Mouse (Mus musculus) kidney, postnatal 14 days (tissue): ENCODE data around the gene Pde4b.
"Not testable (repeated sequence)": the region's sequence is repeated elsewhere in the genome, so short reads cannot be mapped to it uniquely, and the experiment has no call there.

Source experiments
- DNase-seq: peaks from one replicate; pipeline ENCODE4 v3.0.0; 2022; ENCODE audit warnings: mixed read lengths

Pde4b gene

DNA sequence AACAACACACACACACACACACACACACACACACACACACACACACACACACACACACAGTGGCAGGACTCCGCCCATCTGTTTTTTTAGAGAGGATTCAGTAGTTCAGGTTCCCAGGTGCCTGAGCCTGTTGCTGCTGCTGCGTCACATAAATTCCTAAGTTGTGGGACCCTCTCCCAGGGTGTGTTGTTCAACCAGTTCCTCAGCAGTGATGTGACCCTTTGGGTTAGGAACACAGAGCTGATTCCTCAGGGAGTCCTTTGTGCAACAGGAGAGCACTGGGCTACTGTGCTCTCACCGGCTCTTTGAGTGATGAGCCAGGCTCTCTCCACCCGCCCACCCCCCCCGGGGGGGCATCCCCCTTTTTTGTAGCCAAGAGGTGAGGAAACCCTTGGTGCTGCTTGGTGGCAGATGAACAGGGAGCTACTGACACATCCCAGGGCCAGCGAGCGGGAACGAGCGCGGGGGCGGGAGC is at the start of gene Pde4b:
Gene Pde4b, plus strand, starts transcription at position 453 of the 475 bp plus-strand sequence.
- DNase-seq, result no peak

GRCm38 (mm10) chr4:102040190-102040589 is 47.2 kb upstream of the Pde4b start:
- no peak for DNase-seq

DNA sequence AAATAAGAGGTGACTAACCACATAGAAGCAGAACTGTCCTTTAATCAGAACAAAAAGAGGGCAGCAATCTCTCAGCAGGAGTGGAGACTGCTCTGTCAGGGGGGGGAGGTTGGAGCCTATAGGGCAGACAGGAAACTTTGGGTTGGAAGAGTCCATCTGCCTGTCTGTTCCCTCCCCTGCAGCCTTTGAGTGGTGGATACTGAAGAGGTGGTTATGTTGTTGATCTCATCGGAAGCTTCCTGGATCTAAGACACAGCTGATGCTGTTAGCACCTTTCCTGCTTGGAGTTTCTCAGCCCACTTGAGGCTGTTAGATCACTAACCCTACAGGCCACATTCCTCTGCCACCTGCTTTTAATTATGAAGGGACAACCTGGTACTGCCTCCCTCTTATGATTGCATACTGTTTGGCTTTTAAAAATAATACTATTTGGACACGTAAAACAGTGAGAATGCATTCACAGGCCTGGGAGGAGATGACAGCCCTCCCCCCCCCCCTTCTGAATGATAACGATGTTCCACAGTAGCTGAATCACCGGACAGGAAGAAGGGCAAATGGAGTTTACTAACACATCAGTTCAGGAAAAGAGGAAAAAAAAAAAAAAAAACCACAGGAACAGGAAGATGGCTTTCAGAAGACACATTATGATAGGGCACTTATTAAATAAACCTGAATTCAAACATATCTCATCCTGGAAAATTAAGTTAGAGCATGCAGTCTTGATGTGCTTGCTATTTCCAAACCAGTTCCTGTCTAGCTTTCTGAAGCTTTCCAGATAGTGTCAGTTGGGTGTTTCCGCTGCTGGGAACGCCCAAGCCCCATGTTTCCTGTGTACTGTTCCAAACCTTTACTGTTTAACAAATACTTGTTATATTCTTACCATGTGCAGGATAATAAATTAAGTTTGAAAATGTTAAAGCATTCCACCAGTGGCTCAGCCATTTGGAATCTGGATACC is 41.9 kb upstream of the Pde4b start:
- peak; percentile 55 for DNase-seq

DNA sequence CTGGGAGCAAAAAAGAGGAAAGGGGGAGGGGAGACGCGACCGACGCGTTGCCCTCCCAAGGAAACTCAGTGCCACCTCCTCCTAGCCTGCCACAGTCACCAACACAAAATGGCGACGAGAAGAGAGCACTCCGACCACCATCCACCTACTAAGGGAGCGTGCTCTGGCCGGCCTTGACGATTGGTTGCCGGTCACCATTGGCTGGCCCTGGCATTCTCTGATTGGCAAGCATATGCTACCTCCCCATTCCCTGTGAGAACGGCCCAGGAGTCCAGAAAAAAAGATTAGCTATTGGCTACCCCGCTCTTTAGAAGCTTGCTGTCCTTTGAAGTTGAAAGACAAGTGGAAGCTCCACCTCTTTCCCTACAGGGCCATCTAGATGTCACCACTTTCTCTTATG is 38.0 kb upstream of the Pde4b start:
- not testable (repeated sequence) for DNase-seq

DNA sequence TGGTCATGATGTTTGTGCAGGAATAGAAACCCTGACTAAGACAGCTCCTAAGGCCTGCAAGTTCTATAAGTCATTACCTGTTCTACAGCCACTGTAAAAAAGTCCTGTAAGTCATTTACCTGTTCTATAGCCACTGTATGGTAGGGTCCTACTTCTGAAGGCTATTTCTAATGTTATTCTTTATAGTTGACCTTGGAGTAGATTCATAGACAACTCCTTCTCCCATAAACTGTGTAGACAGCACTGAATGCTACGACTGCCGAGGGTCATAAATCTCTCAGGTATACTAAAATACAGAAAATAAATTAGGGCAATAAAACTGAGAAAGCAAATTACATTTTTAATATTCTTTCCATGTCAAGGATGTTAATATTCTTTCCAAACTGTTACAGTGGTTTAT is 26.0 kb upstream of the Pde4b start:
- DNase-seq, result no peak

- DNase-seq, result no peak
These were observed 18.0 kb upstream of the Pde4b start for GRCm38 (mm10) chr4:102069314-102069713.

GRCm38 (mm10) chr4:102086336-102086735 is 1.0 kb upstream of the Pde4b start:
- DNase-seq, result no peak

GRCm38 (mm10) chr4:102087566-102088234 is 357 bp downstream of the Pde4b start:
- peak; percentile 3 for DNase-seq

DNA sequence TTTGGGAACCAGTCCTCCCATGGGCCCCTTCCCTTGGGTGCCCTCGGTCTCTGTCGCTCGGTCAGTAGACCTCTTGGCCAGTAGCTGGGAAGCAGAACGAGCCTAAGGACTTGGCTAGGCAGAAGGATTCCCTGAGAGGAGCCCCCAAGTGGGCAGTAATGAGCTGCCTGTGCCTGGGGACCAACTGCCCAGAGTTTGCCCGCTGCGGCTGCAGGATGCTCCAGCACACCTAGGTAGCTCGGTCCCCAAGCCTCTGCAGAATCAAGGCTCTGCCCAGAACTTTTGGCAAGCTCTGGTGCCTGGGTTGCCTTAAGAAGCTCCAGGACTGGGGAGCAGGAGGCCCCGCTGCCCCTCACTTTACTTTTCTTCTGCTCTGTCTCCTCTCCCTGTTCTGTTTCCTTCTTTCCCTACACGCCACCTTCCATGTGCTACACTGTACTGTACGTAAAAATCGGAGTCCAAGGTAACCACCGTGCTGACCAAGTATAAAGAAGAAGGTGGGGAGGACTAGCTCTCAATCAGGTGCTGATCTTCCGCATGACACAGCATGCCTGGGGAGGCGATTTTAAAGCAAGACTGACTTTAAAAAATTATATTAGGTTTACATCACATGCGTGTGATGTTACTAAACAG is 1.0 kb downstream of the Pde4b start:
- DNase-seq, result no peak

DNA sequence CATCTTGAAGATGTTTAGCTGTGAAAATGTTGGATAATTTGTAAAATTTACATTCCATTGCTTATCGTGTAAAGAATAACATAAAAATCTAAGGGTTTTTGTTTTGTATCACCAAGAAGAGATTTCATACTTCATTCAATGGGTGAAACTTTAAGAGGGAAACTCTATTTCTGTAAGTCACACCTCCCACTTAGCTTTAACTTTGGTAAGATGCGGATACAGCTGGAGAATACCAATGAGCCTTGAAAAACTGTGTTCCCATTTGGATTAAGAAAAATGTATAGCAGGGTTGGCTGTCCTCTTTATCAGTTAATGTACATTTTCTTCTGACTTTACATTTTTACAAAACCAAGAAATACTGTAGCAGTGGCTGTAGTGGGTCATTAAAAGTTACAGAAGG is 8.5 kb downstream of the Pde4b start:
- no peak for DNase-seq

DNA sequence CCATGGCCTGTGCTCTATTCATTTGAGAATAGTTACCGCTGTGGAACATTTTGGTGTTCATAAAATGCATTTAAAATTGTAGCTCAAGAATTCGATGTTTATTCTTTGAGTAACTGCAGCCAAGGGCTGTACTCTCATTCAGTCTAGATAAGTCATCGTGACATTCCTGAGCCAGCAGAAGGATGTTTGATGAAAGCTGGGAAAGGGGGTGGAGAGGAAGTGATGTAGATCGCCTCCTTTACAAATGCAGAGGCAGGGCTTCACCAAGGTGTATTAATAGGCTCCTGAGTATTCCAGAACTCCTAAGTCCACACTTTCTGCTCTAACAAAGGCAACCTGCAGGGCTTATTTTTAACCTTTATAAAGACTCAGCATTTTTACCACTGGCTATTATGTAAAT is 14.9 kb downstream of the Pde4b start:
- DNase-seq, result no peak

DNA sequence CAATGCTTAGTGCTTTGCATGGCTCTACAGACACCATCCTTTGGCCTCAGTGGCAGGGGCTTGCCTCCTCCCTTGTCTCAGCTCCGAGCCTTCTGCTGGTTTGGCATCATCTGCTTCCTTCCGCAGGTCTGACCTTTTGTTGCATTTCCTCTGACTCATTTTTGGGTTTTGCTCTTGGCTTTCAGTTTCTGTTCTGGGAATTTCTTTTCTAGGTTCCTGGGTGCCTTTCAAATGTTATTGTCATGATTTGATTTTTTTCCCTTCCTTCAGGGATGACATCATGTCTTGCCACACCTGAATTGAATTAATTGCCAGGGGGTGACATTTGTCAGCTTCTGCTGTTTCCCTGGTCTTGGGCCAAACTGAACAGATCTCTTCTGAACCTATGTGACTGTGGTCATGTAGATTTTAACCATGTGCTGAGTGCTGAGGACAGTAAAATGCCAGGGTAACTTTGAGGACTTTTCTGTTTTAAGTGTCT is 17.2 kb downstream of the Pde4b start:
- DNase-seq, result peak; percentile 25

DNA sequence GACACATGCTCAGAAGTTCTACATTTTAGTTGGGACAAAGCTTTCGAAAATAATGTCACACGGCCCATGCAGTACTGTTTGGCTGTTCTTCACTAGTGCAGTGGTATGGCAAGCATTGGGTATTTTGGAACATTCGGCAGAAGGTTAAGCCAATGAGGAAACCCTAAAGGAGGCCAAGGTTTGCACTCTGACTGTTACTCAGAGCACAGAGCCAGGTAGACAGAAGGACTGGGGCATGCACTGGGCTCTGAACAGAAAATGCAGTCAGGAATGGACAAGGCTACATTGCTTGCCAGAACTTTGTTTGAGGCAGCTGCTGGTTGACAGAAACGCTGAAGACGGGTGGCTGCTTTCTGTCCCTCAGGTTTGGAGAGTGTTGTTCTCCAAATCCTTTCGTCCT is 19.4 kb downstream of the Pde4b start:
- DNase-seq, result no peak

DNA sequence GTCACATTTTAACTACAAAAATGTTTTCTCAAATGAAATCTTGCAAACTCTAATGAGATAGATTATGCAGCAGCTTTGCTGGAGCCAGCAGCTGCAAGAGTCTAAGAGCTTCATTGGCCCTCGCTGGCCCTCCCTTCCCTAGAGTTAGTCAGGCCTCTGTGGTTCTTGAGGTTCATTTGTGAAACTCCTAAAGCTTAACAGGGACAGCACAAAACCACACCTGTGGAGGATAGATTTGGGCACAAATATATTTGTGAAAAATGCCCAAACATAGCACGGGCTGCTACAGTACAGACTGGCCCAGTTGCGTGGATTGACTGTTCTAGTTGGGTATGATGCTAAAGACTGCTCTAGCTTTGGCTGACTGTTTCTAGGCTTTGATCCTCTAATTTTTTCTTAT is 32.1 kb downstream of the Pde4b start:
- no peak for DNase-seq

GRCm38 (mm10) chr4:102136366-102136849 is 49.1 kb downstream of the Pde4b start:
- DNase-seq, result no peak

GRCm38 (mm10) chr4:102138346-102138745 is 51.0 kb downstream of the Pde4b start:
- no peak for DNase-seq

- DNase-seq, result no peak
These were observed 53.9 kb downstream of the Pde4b start for GRCm38 (mm10) chr4:102141241-102141640.

DNA sequence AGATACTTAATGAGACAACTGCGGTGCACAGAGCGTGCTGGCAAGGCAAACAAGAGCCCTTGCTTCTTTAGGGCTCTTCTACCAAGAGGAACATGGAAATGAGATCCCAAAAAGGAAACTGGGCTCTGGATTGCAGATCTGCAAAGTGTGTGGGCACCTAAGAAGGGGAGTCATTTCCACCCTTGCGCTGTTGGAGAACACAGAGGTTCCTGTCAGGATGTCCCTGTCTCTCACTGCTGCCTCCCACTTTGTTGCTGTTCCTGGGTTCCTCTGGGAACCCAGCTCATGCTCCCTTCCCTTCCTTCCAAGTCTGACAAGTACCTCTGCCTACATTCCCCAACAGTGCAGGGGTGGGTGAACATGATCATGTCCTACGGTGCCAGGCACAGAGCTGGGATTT is 61.4 kb downstream of the Pde4b start:
- no peak for DNase-seq

GRCm38 (mm10) chr4:102159178-102159577 is 71.8 kb downstream of the Pde4b start:
- DNase-seq, result no peak

GRCm38 (mm10) chr4:102171636-102172035 is 84.3 kb downstream of the Pde4b start:
- DNase-seq, result no peak

DNA sequence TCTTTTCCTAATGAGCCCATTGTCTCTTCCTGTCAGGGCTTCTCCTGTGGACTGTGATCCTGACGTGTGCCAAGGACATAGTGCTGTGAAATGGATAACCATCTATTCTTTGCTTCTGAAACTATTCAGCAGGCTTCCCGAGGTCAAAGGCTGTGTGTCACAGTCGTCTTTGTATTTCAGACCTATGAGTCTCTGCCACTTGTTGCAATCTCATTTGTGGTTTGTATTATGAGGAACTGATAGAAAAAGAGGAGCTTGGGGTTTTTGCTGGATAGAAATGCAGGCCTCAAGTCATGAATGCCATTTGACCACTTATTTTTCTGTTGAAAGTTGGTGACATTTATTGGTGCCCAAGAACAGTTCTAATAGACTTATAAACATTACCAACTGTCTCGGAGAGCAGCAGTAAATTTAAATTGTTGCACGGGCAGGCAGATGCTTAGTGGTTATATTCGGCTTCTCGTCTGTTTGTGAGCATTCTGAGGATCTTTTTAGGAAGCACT is 85.4 kb downstream of the Pde4b start:
- no peak for DNase-seq

GRCm38 (mm10) chr4:102175985-102176384 is 88.6 kb downstream of the Pde4b start:
- no peak for DNase-seq

DNA sequence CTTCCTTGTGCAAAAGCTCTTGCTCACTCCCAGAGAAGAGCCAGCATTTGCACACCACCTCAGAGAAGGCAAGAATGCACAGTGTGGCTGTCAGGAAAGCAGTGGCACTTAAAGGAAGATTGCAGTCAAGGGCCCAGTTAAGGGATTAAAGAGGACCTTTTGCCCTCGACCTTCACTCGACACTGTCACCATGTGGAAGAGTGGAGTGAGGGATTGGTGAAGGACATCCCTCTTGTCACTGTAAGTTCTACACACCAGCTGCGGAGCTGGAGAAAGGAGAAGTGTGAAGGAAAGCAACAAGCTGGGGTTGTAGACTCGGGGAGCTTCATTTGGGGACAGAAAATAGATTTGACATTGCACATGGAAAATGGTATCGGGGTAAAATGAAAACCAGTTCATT is 89.9 kb downstream of the Pde4b start:
- DNase-seq, result no peak
